Mouse (Mus musculus) CD4-positive, CD25-positive, alpha-beta regulatory T cell, adult 9 weeks (primary cell): ENCODE measurements around the gene Gm28308. TPM values are rescaled to one million over a fixed set of nuclear protein-coding genes. Genes with fewer than 3 reads are reported as not detected.

Experiments used
- polyA plus RNA-seq: library from polyadenylated mRNA; unstranded; fragments of 100-300 nt; shearing (Covaris generic); gene quantifications from one replicate; pipeline ENCODE4 v1.2.1, GENCODE M21; 2017

Gm28308 gene
- polyA plus RNA-seq, 1 experiment from 2014 or later: not detected

Other genes with a start within 250 kb of the Gm28308 start
- gene Skap2, start 200.8 kb downstream of the Gm28308 start, polyA plus RNA-seq: 24.3 TPM
- not detected for gene Hoxa1, start 55.0 kb downstream of the Gm28308 start, polyA plus RNA-seq
- gene Hoxa2, start 48.5 kb downstream of the Gm28308 start, polyA plus RNA-seq: not detected
- gene 5730596B20Rik, start 35.8 kb downstream of the Gm28308 start, polyA plus RNA-seq: not detected
- not detected for gene Hoxa4, start 21.6 kb downstream of the Gm28308 start, polyA plus RNA-seq
- gene Hoxa5, start 8.8 kb downstream of the Gm28308 start, polyA plus RNA-seq: not detected
- gene Hoxa6, start 4.6 kb downstream of the Gm28308 start, polyA plus RNA-seq: not detected
- gene Hoxa3, start within 50 bp of the Gm28308 start, polyA plus RNA-seq: not detected
- gene Hoxa7, start 8.5 kb upstream of the Gm28308 start, polyA plus RNA-seq: 0.72 TPM
- gene Hoxa9, start 17.8 kb upstream of the Gm28308 start, polyA plus RNA-seq: not detected
- not detected for gene Hoxa10, start 27.5 kb upstream of the Gm28308 start, polyA plus RNA-seq
- not detected for gene Hoxa11, start 32.5 kb upstream of the Gm28308 start, polyA plus RNA-seq
- gene Hoxa13, start 47.5 kb upstream of the Gm28308 start, polyA plus RNA-seq: not detected
- gene Evx1, start 100.2 kb upstream of the Gm28308 start, polyA plus RNA-seq: not detected